Mouse (Mus musculus) cerebellum, postnatal 10 days (tissue): ENCODE measurements around the gene Sema3f.

Experiments used
- DNase-seq, 2 experiments: peaks; one replicate each; pipeline ENCODE4 v3.0.0; 2021; ENCODE audit warnings: mixed read lengths in 2 of 2

Gene Sema3f

DNA sequence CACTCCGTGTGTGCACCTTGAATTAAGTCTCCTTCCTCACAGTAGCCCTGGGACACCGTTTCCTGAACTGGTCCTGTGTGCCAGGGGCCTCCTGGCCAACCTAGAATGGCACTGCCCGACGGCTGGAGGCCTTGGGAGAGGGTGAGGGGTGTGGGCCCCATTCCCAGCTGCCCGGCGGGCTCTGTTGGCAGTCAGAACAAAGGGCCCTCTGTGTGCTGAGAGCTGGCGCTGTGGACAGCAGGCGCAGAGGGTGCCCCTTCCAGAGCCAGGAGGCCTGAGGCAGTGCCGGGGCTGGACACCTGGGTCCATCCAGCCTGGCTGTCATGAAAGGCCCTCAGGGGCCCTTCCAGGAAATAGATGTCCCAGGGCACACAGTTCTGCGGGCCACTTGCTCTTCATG is 50.7 kb downstream of the Sema3f start:
- DNase-seq: peak; percentile 68 to 81

DNA sequence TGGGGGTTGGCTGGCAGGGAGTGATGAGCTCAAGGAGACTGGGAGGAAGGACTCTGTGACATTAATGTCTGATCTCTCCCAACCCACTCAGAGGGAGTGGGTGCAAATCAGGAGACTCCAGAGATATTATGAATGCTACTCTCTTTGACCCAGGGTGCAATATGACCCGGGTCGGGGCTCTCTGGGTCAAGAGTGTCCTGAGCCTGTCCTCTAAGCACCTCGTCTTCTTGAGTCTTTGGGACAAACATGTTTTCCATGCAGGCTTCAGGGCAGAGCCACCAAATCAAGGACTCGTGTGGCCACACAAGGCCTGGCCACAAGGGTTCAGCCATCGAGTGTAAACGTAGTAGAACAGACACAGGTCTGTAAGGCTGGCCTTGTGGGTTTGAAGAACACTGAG is 52.2 kb downstream of the Sema3f start:
- DNase-seq: no peak

DNA sequence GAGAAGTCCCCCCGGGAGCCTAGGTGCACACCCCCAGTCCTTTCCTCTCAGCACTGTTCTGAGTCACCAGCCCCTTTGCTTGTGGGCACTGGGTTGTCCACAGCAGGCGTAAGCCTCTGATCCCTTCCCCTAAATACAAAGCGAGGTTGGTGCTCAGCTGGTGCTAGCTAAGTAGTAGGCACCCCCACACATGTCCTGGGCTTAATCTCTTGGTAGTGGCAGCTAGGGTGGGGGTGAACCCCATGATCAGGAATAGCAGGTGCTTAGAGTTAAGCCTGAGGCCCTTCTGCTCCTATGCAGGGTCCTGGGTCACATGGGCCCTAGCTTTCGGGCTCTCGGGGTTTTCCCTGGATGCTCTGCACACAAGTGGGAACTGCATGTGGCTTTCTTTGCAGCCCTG is 53.1 kb downstream of the Sema3f start:
- DNase-seq: no peak

DNA sequence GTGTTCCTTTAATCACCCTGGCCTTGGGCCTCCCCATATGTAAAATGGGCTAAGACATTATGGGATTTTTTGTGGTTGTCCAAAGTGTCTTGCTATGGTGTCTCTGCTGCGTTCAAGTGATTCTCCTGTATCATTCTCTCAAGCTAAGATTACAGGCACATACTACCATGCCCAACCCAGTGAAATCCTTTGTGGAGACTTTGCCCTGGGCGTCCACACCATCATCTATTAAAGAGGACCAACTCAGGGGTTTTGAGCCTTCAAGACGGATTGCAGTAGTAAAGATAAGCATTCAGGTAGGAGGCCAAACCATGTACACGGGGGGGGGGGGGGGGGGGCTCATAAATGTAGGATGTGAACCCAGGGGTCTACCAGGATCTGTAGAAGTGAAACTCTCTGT is 55.7 kb downstream of the Sema3f start:
- DNase-seq: no peak

DNA sequence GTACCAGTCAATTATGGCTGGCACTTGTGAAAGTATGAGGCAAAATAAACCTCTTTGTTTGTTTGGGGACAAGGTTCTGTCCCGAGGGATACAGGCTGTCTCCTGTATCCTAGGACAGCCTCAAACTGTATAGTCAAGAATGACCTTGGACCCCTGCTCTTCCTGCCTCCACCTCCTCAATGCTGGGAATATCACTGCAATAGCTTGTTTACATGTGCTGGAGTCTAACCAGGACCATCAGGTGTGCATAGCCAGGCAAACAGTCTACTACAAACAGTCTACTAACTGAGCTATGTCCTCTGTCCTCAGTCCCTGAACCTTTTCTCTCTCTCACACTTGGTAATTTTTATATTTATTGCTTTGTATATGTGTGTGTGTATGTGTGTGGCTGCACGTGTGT is 56.8 kb downstream of the Sema3f start:
- no peak for DNase-seq

DNA sequence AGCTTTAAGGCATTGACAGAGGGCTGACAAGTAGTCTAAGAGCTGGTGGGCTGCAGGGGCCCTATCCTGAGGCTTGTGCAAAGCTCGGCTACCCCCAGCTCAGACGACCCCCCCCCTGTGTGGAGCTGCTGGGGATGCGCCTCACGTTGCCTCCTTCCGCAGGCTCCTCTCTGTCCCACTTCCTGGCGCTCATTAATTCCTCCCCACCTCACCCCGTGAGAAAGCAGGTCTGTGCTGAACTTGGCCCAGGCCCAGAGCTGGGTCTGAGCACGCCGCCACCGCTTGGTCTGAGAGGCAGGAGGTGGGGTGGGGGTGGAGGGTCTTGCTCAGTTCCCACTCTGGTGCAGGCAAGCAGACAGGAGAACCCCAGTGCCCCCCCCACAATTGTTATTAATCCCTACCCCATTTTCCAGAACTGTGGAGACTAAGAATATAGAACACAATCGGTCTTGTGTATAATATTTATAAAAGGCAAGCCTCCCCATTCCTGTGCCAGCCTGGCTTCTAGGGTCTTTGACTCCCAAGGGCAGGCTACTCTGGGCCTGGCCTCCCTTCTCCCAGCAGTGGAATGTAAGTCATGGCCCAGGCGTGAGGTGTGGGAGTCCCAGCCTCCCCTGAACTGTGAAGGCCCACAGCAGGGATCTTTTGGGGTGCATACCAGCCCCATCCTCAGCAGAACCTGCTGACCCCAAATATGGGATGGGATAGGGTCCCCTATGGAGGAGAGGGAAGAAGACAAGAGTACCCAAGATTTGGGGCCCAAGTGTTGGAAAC is 59.4 kb downstream of the Sema3f start:
- peak; percentile 61 to 73 for DNase-seq

DNA sequence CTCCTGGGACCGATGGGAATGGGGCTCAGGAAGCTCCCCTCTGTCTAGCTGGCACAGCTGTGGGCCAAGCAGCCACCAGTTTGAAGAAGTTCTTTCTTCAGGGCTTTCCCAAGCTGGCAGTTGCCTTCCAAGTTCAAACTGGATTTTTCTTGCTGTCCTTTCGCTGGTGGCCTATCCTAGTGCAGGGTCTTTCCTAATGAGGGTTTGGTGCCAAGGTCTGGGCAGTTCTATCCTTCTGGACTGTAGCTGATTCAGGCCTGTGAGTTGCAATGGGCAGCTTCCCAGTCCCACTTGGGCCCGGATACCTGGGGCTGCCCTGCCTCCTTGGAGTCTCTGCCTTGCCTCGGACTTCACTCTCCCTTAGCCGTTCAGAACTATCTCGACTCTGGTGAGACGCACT is 60.0 kb downstream of the Sema3f start:
- peak in 1 of 2 experiments; percentile 26 for DNase-seq

DNA sequence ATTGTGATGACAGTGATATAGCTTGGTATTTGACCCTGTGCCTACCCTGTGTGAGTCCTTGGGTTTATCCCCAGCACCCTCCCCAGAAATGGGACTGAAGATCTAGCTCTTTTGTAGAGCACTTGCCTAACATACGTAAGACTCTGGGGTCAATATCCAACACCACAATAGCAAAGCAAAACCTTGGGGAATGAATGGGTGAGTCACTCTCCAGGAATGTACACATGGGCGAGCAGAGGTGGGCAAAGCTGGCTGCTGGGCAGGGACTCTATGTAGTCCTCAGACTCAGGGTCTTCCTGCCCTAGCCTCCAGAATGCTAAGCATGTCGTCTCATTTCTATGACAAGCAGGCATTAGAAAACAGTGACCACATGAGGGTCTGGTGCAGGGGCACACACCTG is 61.5 kb downstream of the Sema3f start:
- DNase-seq: no peak

DNA sequence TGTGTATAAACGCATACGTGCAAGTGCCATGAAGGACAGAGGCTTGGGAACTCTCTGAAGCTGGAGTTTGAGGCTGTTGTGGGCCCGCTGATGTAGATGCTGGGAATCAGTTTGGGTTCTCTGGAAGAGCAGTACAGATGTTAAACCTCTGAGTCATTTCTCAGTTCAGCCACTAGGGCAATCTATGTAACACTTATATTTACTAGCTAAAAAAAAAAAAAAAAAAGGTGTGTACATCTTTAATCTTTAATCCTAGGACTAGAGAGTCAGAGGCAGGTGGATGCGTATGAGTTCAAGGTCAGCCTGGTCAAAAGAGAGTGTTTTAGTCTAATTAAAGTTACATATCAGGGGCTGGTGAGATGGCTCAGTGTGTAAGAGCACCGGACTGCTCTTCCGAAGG is 63.3 kb downstream of the Sema3f start:
- DNase-seq: no peak

DNA sequence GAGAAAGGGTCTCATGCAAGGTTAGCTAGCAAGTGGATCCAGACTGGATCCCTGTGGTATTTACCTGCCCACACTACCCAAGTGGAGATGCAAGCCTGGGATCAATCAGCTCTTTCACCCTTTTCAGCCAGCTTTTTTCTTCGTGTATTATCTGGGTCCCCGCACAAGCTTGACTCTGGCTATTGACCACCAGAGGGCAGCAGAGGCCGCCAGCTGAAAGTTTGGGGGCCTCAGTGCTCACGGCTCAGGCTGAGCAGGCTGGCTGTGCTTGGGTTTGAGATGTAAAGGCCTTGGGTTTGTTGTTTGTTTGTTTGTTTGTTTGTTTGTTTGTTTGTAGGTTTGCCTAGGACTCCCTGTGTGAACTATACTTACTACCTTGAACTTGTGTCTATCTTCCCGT is 64.7 kb downstream of the Sema3f start:
- peak; percentile 91 to 93 for DNase-seq

DNA sequence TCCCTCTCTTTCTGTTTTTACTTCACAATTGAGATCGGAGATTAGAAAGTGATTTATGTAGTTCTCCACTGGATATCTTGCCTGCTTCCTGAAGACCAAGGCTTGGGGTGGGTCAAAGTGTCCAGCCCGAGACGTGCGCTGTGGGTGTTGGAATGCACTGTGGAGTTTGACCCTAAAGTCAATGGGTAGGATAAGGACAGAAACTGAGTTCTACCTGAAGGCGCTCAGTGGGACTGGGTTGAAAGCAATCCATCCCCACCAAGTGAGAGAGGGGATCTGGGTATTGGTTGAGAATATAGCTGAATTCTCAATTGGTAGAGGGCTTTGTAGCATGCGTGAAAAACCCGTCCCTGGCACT is 65.1 kb downstream of the Sema3f start:
- DNase-seq: no peak

DNA sequence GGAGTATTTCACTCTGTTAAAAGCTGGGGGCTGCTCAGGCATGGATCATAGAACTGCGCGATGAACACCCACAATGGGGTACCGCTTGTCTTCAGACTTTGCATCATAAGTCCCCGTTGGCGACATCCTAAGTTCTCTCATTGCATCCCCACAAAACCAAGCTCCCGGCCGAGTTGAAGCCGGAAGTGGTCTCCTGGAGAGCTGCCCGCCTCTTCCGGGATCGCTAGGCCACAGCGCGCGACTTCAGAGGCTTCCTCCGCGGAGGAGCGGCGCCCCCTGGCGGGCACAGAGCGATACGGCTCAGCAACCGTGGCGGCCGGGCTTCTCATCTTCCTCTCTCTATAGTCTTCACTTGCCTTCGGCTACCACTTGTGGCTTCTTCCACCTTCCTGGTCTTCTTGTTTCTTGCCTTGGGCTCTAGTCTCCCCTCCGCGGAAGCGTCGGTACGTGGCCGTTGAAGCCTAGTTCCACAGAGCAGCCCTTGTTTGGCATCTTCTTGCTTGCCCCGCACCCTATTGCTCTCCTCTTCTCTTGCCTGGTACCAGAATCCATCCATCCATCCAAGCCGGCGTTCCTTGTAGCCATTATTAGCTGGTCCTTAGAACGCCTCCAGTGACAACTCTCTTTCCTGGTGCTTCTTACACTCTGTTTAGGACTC is 65.7 kb downstream of the Sema3f start:
- DNase-seq: peak; percentile 97 to 98

DNA sequence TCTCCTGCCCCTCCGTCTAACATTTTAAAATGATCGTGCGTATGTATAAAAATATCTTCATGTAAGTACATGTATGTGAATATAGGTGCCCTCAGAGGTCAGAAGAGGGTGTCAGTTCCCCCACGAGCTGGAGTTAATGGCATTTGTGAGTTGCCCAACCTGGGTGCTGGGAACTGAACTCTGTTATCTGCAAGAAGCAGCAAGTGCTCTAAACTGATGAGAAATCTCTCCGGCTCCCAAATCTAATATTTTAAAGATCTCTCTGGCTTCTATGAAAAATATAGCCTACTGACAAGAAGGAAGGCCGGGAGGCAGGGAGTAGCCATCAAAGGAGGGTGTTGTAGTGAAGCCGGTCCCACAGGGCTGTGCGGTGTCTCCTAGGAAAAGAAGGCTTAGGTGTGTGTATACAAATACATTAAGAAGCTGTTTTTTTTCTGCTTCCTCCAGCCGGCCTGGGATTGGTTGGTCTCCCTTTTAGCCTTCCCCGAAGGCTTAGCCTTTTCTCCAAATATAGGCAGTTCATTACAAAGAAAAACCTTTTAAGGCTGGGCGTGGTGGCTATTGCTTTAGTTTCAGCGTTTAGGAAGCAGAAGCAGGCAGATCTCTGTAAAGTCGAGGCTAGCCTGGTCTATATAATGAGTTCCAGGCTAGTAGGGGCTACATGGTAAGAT is 66.6 kb downstream of the Sema3f start:
- peak in 1 of 2 experiments; percentile 14 for DNase-seq

DNA sequence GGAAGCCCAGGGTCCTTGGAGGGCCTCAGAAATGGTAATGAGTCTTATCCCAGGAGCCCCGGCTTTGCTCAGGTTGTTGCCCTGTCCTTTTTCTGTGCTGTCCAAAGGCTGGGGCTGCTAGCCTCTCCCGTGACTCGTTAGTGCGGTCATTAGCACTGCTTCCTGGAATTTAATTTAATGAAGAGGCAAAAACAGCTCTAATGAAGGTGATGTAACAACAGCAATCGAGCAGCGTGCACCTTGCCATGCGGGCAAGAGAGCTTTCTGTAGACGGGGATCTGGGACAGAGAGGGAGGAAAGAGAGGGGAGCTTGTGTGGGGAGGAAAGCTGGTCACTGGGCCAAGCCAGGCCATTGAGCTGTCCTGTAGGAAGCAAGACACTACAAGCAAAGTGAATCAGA is 68.6 kb downstream of the Sema3f start:
- no peak for DNase-seq

DNA sequence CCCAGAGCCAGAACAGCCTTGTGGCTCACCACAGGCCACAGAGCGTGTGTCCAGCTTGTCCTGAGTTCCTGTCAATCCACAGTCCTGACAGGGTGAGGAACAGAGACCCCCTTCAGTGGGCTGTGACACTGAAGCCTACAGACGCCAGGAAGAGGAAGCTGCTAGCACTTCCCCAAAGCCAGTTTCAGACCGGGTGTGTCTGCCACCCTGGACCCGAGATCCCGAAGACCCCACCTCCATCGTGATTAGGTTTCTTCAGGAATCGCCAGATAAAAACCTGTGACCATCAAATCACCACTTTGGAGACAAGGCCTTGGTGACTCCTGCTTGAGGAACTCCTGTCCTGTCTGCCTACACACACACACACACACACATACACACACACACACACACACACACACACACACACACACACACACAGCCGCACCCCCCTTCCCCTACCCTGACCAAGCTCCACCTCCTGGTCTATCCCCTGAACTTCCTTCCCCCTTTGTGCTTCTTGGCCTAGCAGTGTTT is 70.0 kb downstream of the Sema3f start:
- no peak for DNase-seq

DNA sequence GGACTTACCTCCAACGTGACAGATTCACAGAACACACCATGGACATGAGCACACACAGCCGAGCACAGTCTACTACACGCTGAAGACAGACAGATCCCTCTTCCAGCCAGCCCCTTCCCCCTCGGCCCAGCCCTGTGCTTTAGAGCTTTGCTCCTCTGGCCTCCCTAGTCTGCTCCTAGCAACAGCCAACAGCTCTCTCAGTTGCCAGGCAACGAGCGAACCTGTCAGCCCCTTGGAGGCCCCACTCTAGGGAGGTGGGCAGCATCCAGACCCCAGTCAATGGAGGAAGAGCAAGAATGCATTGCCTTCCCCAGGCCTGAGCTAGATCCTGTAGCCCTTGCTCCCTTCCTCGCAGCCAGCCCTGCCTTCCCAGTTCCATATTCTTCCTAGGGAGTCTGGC is 73.2 kb downstream of the Sema3f start:
- DNase-seq: peak; percentile 28 to 49

DNA sequence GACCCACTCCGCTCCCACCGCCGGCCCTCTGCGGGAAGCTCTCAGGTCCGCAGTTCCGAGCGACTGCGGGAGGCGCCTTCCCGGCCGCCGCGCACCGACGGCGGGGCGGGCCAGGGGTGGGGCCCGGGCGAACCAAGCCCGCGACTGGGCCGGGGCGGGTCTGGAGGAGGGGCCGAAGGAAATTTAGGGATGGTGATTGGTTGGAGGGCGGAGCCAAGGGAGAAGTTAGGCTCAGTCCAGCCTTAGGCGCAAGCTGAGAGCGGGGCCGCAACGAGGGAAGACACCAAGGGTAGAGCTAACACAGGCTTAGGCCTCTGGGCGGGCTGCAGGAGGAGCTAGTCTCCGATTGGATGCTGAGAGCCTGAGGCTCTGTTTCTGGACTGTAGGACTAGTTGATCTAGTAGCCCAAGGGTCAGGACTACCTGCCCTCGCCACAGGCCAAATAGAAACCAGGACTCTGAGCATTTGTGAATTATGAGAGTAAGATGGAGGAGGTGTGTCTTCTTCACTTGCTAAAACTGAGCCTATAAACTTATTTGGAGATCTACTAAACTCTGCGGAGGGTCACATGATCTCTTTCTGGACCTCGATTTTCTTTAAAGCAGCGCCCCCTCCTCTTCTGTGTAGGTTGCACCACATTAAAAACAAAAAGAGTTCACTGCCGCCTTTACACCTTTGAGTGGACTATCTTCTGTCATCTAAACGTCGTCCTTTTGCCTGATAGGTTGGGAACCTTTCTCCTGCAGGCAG is 74.8 kb downstream of the Sema3f start, which contains the start of gene Gnai2:
Gene Gnai2, minus strand, starts transcription at position 89 of the 750 bp plus-strand sequence.
- peak; percentile 93 to 96 for DNase-seq

DNA sequence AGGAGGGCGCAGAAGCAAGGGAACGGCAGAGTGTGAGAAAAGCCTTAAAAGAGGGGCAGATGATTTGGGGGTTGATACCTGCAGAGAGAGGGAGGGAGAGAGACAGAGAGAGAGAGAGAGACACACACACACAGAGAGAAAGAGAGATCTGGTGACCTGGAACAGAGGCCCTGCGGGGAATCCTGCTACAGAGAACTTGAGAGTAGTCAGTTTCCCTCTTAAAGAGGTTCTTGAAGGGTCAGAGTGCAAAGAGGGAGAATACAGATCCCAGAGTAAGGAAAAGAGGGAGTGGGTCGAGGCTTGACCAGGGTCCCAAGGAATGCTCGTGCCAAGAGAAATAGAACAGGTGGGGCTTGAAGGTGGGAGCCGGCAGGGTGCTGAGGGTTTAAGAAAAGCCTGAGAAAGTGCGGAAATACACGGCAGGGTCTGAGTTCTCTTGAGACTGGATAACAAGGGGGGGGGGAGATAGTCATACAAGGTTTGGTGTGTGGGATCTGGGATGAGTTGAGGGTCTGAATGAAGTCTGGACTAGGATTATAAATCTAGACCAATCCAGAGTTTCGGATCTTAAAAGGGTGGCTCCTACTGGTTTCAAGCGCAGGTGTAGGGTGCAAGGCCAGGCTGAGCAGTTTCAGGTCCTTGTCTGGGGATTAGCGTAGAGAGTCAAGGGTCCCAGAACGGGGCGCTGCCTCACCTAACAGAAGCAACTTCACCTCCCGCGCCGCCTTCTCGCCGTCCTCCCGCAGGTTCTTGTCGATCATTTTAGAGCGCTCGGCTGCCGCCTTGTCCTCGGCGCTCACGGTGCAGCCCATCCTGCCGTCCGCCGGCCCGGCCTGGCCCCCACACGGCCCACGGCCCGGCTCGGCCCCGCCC is 75.6 kb downstream of the Sema3f start:
- DNase-seq: no peak

DNA sequence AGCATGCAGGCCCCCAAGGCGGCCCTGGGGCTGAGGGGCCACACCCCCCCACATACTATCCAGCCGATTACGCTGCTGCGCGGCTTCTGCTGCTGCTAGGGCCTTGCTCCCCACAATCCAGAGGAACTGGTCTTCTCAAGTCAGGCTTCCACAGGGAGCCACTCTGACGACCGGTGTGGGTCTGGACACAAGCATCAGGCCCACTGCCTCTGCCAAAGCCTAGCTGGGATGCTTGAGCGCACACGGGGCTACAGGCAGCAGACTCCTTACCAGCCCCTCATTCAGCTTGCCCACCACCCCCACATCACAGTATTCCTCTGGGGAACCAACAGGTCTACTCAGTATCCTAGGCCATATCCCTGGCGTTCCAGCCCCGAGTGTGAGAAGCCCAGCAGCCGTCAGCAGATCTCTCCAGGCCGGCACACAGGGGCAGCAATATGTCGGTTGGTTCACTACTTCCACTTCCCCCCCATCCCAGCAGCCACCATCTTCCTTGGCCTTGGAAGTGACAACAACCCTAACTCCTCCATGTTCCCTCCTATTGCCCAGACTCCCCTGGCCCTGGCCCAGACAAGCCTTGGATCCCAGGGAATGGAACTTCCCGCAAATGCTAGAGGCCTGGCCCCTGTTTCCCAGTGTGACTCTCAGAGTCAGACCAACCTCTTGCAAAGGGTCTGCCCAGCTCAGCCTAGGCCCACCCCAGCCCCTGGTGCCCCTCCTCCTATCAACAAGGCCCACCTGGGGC is 76.4 kb downstream of the Sema3f start:
- peak; percentile 52 to 60 for DNase-seq

DNA sequence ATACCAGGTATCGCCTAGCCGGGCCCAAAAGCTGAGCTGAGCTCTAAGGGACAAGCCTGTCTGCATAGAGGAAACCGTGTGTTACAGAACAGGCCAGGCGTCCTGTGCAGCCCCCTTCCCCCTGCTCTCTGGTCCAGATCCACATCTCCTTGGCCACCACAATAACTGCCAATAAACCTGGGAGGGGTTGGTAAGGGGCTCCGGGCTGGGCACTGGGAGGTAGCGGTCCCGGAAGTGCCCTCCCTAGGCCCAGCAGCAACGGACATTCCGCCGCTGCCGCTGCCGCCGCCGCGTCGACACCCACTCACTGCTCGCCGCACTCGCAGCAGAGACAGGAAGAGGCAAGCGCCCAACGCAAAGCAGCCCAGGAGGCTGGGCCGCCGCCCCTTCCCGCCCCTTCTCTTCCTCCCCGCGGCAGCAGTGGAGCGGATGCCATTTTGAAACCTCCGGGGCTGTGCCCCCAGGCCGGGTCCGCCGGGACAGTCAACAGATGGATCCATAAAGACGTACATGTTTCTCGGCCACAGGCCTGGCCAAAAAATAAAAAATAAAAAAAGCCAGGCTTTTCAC is 77.1 kb downstream of the Sema3f start:
- peak; percentile 64 to 65 for DNase-seq

DNA sequence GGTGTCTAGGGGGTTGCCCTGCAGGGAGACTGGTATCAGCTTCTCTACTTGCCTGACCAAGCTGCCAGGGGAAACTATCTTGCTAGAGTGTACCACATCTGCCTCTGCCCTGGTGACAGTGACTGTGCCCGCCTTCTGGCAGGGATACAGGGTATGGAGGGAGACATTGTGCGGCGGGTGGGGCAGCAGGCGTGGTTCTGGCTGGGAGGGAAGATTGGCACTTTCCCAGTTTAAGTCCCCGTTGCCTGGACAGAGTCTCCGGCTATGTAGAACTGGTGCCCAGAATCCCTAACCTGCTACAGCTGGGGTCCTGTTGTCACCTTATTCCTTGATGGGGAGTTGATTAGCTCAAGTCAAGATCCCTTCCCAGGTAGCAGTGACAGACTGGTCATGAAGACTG is 77.8 kb downstream of the Sema3f start:
- peak; percentile 63 to 69 for DNase-seq
